Mouse (Mus musculus): ENCODE data around the gene Mrgpra4.

The Mrgpra4 gene

DNA sequence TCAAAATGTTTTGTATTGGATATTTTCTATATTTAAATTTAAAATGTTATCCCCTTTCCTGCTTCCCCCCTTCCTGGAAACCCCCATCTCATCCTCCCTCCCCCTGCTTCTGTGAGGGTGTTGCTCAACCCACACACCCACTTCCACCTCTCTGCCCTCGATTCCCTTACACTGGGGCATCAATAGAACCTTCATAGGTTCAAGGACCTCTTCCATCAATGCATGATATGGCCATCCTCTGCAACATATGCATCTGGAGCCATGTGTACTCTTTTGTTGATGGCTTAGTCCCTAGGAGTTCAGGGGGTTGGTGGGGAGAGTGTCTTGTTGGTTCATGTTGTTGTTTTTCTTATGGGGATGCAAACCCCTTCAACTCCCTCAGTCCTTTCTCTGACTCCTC is at the start of gene Mrgpra4:
Gene Mrgpra4, minus strand, starts transcription at position 101 of the 400 bp plus-strand sequence.
- DNase-seq: no peak

DNA sequence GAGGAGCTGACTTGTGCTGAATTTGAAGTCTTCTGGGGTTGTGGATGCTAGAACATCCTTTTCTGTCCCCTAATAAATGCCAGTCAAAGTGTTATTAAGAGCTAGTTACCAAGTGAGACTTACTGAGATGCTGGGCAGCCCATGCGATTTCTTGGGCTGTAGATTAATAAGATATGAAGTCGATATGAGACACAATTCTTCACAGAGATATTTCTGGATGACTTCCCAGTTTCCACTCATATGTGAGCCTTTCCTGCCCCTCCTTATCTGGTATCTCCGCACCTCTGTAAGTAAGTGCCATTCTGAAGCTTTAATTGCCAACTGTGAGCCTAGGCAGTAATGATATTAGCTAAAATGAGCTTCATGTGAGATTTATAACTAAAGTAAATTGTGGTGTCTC is 45.6 kb upstream of the Mrgpra4 start, which contains the start of gene Mrgprx1:
Gene Mrgprx1, minus strand, starts transcription at position 101 of the 400 bp plus-strand sequence.
- no peak for DNase-seq

DNA sequence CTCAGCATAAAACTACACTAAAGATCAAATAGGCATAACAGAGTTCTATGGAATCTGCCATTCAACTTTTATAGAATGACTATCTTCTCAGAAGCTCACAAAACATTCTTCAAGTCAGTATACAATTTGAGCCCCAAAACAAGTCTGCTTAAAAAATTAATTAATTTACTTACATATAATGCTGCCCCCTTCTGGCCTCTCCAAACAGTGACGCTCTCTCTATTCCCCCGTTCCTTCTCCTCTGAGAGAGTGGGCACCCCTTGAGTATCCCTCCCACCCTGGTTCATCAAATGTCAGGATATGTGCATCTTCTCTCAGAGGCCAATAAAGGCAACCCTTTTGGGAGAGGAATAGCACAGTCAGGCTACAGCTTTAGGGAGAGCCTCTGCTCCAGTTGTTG is 36.0 kb upstream of the Mrgpra4 start:
- no peak for DNase-seq

DNA sequence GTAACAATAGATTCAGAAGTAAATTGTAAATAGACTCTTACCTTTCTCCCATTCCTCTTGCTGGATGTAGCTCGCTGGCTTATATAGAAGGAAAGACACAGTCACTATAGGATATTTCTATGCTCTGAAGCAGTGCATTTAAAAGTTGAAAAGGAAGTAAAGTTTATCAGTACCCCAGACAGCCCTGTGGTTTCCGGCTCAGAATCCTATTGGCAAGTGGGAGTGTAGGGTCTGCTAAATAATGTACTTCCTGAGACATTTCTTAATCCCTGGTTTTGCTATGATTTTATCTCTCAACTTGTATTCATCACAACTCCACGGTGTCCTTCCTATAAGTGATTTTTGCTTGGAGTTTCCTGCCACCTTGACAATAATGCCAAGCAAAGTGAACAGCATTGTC is 13.8 kb upstream of the Mrgpra4 start:
- DNase-seq: no peak

DNA sequence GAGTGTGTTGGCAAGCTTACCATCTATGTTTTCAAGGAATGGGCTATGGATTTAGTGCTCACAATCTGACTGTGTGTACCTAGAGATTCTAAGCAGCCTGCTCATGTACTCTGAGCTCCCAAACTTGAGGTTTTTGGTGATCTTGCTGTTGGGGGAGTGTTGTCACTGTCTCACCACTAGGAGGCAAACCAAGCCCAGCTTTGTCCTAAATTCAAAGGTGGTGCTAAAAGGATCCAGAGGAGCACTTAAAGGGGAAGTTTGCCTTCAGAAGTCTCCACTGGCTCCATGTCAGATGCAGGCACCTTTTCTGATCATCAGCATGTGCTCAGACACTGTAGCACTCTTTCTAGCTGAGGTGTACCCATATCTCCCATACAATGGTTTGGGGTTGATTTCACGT is 4.9 kb upstream of the Mrgpra4 start:
- DNase-seq: no peak
